Mouse (Mus musculus) G1E (cell line): ENCODE measurements at regions not wholly inside any gene's neighbourhood (a gene's known extent, or its start where the extent isn't known, plus 50 kb on each side); places are given as distances from the start of the nearest gene placed in this dataset.

Experiments used
- CTCF ChIP-seq: IDR thresholded peaks from 2 replicates; pipeline ENCODE4 v1.5.1; 2012; ENCODE audit warnings: low read depth, low read length, inconsistent platforms, mixed read lengths
- GATA1 ChIP-seq: IDR thresholded peaks from 2 replicates; pipeline ENCODE4 v1.6.1; 2012; ENCODE audit warnings: borderline replicate concordance, low read length, inconsistent platforms, mixed read lengths

GRCm38 (mm10) chr8:25358539-25359165, 534.5 kb upstream of the Adam5 start:
- TF ChIP-seq GATA1 (no peak), CTCF (no peak)
